Mouse (Mus musculus) cerebellum, adult 18-20 months (tissue): ENCODE data around the gene Tmem63b.
"Not testable (repeated sequence)": the region's sequence is repeated elsewhere in the genome, so short reads cannot be mapped to it uniquely, and the experiment has no call there.

Experiments used
- DNase-seq, 2 experiments: peaks; one replicate each; pipeline ENCODE4 v3.0.0; 2021

The Tmem63b gene

GRCm38 (mm10) chr17:45667481-45667880, 19.2 kb downstream of the Tmem63b start:
- DNase-seq: no peak

- no peak for DNase-seq
Measured at GRCm38 (mm10) chr17:45666091-45666490, 20.6 kb downstream of the Tmem63b start.

- DNase-seq: no peak
Measured at GRCm38 (mm10) chr17:45664608-45665007, 22.1 kb downstream of the Tmem63b start.

- peak; percentile 77 to 86 for DNase-seq
Measured at GRCm38 (mm10) chr17:45663106-45663919, 23.4 kb downstream of the Tmem63b start.

GRCm38 (mm10) chr17:45659225-45659624, 27.5 kb downstream of the Tmem63b start, which contains the start of gene Capn11:
Capn11 (minus strand) TSS chr17:45659325.
- no peak for DNase-seq

GRCm38 (mm10) chr17:45655820-45656219, 30.9 kb downstream of the Tmem63b start:
- peak in 1 of 2 experiments; percentile 38 for DNase-seq

GRCm38 (mm10) chr17:45653233-45653632, 33.5 kb downstream of the Tmem63b start:
- no peak for DNase-seq

- DNase-seq: no peak
Measured at GRCm38 (mm10) chr17:45644185-45644584, 42.5 kb downstream of the Tmem63b start.

GRCm38 (mm10) chr17:45642701-45643100, 44.0 kb downstream of the Tmem63b start:
- DNase-seq: peak; percentile 74 to 85

GRCm38 (mm10) chr17:45641981-45642380, 44.7 kb downstream of the Tmem63b start:
- no peak for DNase-seq

GRCm38 (mm10) chr17:45638596-45639295, 48.0 kb downstream of the Tmem63b start:
- no peak for DNase-seq

GRCm38 (mm10) chr17:45634033-45634432, 52.7 kb downstream of the Tmem63b start:
- DNase-seq: no peak

GRCm38 (mm10) chr17:45631940-45632339, 54.8 kb downstream of the Tmem63b start:
- no peak for DNase-seq

GRCm38 (mm10) chr17:45630992-45631391, 55.7 kb downstream of the Tmem63b start:
- DNase-seq: no peak

GRCm38 (mm10) chr17:45629861-45630694, 56.6 kb downstream of the Tmem63b start:
- DNase-seq: peak; percentile 79 to 86

- DNase-seq: no peak
Measured at GRCm38 (mm10) chr17:45628885-45629855, 57.5 kb downstream of the Tmem63b start.

GRCm38 (mm10) chr17:45628160-45628559, 58.5 kb downstream of the Tmem63b start:
- no peak for DNase-seq

- peak; percentile 75 for DNase-seq
Measured at GRCm38 (mm10) chr17:45626577-45627134, 60.0 kb downstream of the Tmem63b start.

- not testable (repeated sequence) for DNase-seq
Measured at GRCm38 (mm10) chr17:45623425-45623824, 63.3 kb downstream of the Tmem63b start.

- no peak for DNase-seq
Measured at GRCm38 (mm10) chr17:45619386-45620256, 67.1 kb downstream of the Tmem63b start.
